Mouse (Mus musculus) lung, postnatal 25 days (tissue): ENCODE measurements around the gene Mxi1.

Source experiments
- DNase-seq: peaks from one replicate; pipeline ENCODE4 v3.0.0; 2022; ENCODE audit warnings: low spot score

Gene Mxi1

GRCm38 (mm10) chr19:53423341-53423753 is 113.0 kb downstream of the Mxi1 start:
- peak; percentile 48 for DNase-seq

GRCm38 (mm10) chr19:53423816-53424465 is 113.6 kb downstream of the Mxi1 start:
- DNase-seq: no peak

GRCm38 (mm10) chr19:53424629-53425028 is 114.3 kb downstream of the Mxi1 start:
- peak; percentile 85 for DNase-seq
